Mouse (Mus musculus) thymus, adult 2 months (tissue): ENCODE results near the gene Pld3.

Experiments
- CTCF ChIP-seq: fragments of 200-500 bp; IDR thresholded peaks from 2 replicates; pipeline ENCODE4 v1.5.1; 2012; ENCODE audit warnings: mild to moderate bottlenecking, control low read depth, low read length, moderate library complexity, borderline replicate concordance; ENCODE audit not compliant: control insufficient read depth, poor library complexity, insufficient read depth; ENCODE audit errors: extremely low read depth
- POLR2A ChIP-seq: fragments of 200-500 bp; IDR thresholded peaks from 2 replicates; pipeline ENCODE4 v1.6.1; 2012; ENCODE audit warnings: mild to moderate bottlenecking, low read length, control low read depth, moderate library complexity; ENCODE audit not compliant: control insufficient read depth, poor library complexity, insufficient read depth; ENCODE audit errors: extremely low read depth

GRCm38 (mm10) chr7:27501620-27502019 is 51.4 kb downstream of the Pld3 start:
- TF ChIP-seq POLR2A (no peak), CTCF (no peak)
